ENCODE assay signal across 9 mouse cellular contexts in the genomic region with DNA sequence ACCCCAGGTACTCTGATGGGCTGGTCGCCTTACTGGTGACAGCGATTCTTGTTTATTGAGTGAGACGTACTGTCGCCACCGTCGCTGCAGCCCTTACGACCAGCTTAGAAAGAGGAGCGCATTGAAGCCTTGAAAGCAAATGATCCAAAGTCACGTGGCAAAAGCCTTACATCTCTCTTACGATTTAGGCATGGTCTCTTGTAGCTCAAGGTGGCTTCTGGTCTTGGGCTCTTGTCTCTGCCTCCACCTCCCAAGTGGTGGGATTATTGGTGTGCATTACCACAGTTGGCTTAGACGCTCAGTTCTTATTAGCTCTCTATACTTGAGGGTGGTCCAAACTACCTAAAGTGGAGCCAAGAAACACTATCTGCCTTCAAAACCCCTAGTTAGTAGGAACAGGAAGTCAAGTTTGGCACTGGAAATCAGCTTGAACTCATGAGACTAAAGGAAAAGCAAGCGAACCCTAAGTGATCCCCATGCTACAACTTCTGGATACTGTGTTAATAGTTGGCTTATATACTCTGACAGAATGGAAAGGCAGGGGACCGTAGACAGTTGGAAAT. TPM values are rescaled to one million over a fixed set of nuclear protein-coding genes. Genes with fewer than 3 reads are reported as not detected.
DNase-seq lines count a peak whose midpoint lies in the region; ATAC-seq and TF ChIP-seq lines count a peak whose summit lies in the region.
"Had no signal": no experiment of that assay in that cellular context is flagged by ENCODE, and none has a peak within 500 bp of the region (broad histone marks: within the 10 kb centered on the region; RNA-seq: fewer than 3 reads in every experiment).

No protein-coding gene starts in this region.

- H3K4me2 ChIP-seq in heart, embryonic 11.5 days, result peak overlapping the region; percentile 98
- peak overlapping the region; percentile 86 for H3K4me2 ChIP-seq in CH12.LX (ENCODE audit: insufficient read depth, low read depth, poor library complexity, severe bottlenecking)
- H3K4me2 ChIP-seq in forebrain, embryonic 12.5 days, result peak overlapping the region; percentile 93
- peak overlapping the region; percentile 97 for H3K4me2 ChIP-seq in liver, embryonic 14.5 days (ENCODE audit: low read depth)

- no peak for TF ChIP-seq POLR2A in CH12.LX (IDR thresholded peaks at IDR 0.05; ENCODE audit: low read depth, low read length)

- no peak for DNase-seq in heart, adult 9 months (ENCODE audit: low spot score in 2 of 2)
- DNase-seq in CH12.LX (ENCODE audit: extremely low read depth), result no peak
- DNase-seq in liver, embryonic 14.5 days (ENCODE audit: low read depth in 3 of 3, low spot score in 3 of 3), result no peak
- DNase-seq in ovary, postnatal 36 days (ENCODE audit: low spot score), result no peak
- DNase-seq in cerebellum, adult 8-10 months, result no peak
- DNase-seq in layer of hippocampus, postnatal 10 days (ENCODE audit: low spot score in 2 of 2), result no peak

- peaks cover 18% of the 10 kb centered on the region for H3K36me3 ChIP-seq in heart, embryonic 11.5 days (ENCODE audit: control insufficient read depth, insufficient read depth, low read length)
- peaks cover 21 to 36% of the 10 kb centered on the region in 2 experiments for H3K36me3 ChIP-seq in CH12.LX (replicated peaks in 1 of 2; ENCODE audit: control insufficient read depth in 1 of 2, insufficient read depth in 1 of 2, low read length in 1 of 2)
- H3K36me3 ChIP-seq in forebrain, embryonic 12.5 days (replicated peaks), result peaks cover 60% of the 10 kb centered on the region
- peaks cover 23% of the 10 kb centered on the region for H3K36me3 ChIP-seq in liver, embryonic 14.5 days (replicated peaks; ENCODE audit: control insufficient read depth, insufficient read depth, low read depth)

- no peak for TF ChIP-seq RAD21 in CH12.LX (IDR thresholded peaks at IDR 0.05; ENCODE audit: low read depth, low read length)

- TF ChIP-seq CTCF in CH12.LX (conservative IDR thresholded peaks at IDR 0.05 in 1 of 2, IDR thresholded peaks at IDR 0.05 in 1 of 2; ENCODE audit: low read depth in 2 of 2, low read length in 2 of 2), result no peak
- TF ChIP-seq CTCF in liver, embryonic 14.5 days (IDR thresholded peaks at IDR 0.05; ENCODE audit: low read depth), result no peak

- ATAC-seq in heart, embryonic 11.5 days (replicated peaks; ENCODE audit: insufficient number of reproducible peaks, low FRiP score, low TSS enrichment), result no peak
- no peak for ATAC-seq in forebrain, embryonic 12.5 days (ENCODE audit: low FRiP score)
- ATAC-seq in liver, embryonic 14.5 days (ENCODE audit: insufficient read depth), result no peak

- H3K27me3 ChIP-seq in heart, embryonic 11.5 days (ENCODE audit: control insufficient read depth, insufficient read depth, low read length), result no peaks in the 10 kb centered on the region
- peaks cover 36% of the 10 kb centered on the region for H3K27me3 ChIP-seq in CH12.LX (replicated peaks)
- H3K27me3 ChIP-seq in forebrain, embryonic 12.5 days, result no peaks in the 10 kb centered on the region
- no peaks in the 10 kb centered on the region for H3K27me3 ChIP-seq in liver, embryonic 14.5 days (ENCODE audit: control insufficient read depth, insufficient read depth, low read length)
- H3K27me3 ChIP-seq: Patski had no signal

- H3K79me2 ChIP-seq in CH12.LX (replicated peaks; ENCODE audit: control insufficient read depth, extremely low read depth, insufficient read depth, poor library complexity, severe bottlenecking), result peaks cover 19% of the 10 kb centered on the region

- H3K4me3 ChIP-seq in heart, embryonic 11.5 days (ENCODE audit: low read depth, low read length), result peak overlapping the region; percentile 98
- peak overlapping the region; percentile 90 to 99 (median 95) for H3K4me3 ChIP-seq in CH12.LX (replicated peaks in 1 of 3; ENCODE audit: low read depth in 2 of 3, low read length in 2 of 3, poor library complexity in 1 of 3)
- H3K4me3 ChIP-seq in forebrain, embryonic 12.5 days (replicated peaks), result peak overlapping the region; percentile 94
- peak overlapping the region; percentile 93 to 99 for H3K4me3 ChIP-seq in liver, embryonic 14.5 days (ENCODE audit: insufficient read depth in 1 of 2, low read depth in 2 of 2, low read length in 2 of 2)

- H3K27ac ChIP-seq in heart, embryonic 11.5 days (ENCODE audit: low read depth, low read length), result peak overlapping the region; percentile 73; the same call in 1 of the 2 replicates
- H3K27ac ChIP-seq in CH12.LX (ENCODE audit: insufficient read depth, low read depth), result no peak overlapping the region
- no peak overlapping the region for H3K27ac ChIP-seq in forebrain, embryonic 12.5 days
- H3K27ac ChIP-seq in liver, embryonic 14.5 days, result no peak overlapping the region

- dilution Hi-C loops in CH12.LX (cut with MboI; ENCODE audit: extremely low pct_ligation_motif_present, extremely low pct_unique_long_range_greater_than_20kb, low sequenced_read_pairs), result no loop called here

- no peaks in the 10 kb centered on the region for H3K9me3 ChIP-seq in heart, embryonic 11.5 days (replicated peaks; ENCODE audit: control insufficient read depth, low read length)
- H3K9me3 ChIP-seq in CH12.LX (replicated peaks; ENCODE audit: low read length), result no peaks in the 10 kb centered on the region
- no peaks in the 10 kb centered on the region for H3K9me3 ChIP-seq in forebrain, embryonic 12.5 days
- H3K9me3 ChIP-seq in liver, embryonic 14.5 days (ENCODE audit: control insufficient read depth, low read length), result no peaks in the 10 kb centered on the region

- H3K9ac ChIP-seq in heart, embryonic 11.5 days (ENCODE audit: low read depth, low read length), result peak overlapping the region; percentile 98
- peak overlapping the region; percentile 77 for H3K9ac ChIP-seq in CH12.LX (ENCODE audit: insufficient read depth, low read depth)
- H3K9ac ChIP-seq in forebrain, embryonic 12.5 days, result peak overlapping the region; percentile 87
- peak overlapping the region; percentile 84 for H3K9ac ChIP-seq in liver, embryonic 14.5 days (replicated peaks)

- no peak for TF ChIP-seq EP300 in CH12.LX (IDR thresholded peaks at IDR 0.05; ENCODE audit: low read length)
- no peak for TF ChIP-seq EP300 in liver, embryonic 14.5 days (IDR thresholded peaks at IDR 0.05; ENCODE audit: low read depth)

- WGBS in heart, embryonic 11.5 days (ENCODE audit: insufficient replicate concordance), result 9% methylated on average over 13 of the region's 13 CpGs
- 11% methylated on average over 13 of the region's 13 CpGs for WGBS in forebrain, embryonic 12.5 days
- WGBS in liver, embryonic 14.5 days (ENCODE audit: insufficient replicate concordance), result 6% methylated on average over 13 of the region's 13 CpGs

- H3K4me1 ChIP-seq in heart, embryonic 11.5 days (ENCODE audit: control insufficient read depth, insufficient read depth, low read length), result peaks cover 9% of the 10 kb centered on the region
- peaks cover 0 to 23% of the 10 kb centered on the region in 2 experiments; a peak in 2 of 4 replicates for H3K4me1 ChIP-seq in CH12.LX (ENCODE audit: control insufficient read depth in 1 of 2, insufficient read depth in 2 of 2)
- H3K4me1 ChIP-seq in forebrain, embryonic 12.5 days, result peaks cover 15% of the 10 kb centered on the region
- peaks cover 8 to 13% of the 10 kb centered on the region in 2 experiments for H3K4me1 ChIP-seq in liver, embryonic 14.5 days (replicated peaks; ENCODE audit: control insufficient read depth in 2 of 2, insufficient read depth in 2 of 2, low read length in 1 of 2)

- in situ Hi-C loops in CH12.LX (cut with MboI; ENCODE audit: low pct_ligation_motif_present, low pct_unique_long_range_greater_than_20kb, low sequenced_read_pairs), result no loop called here

TF ChIP-seq in CH12.LX, 34 proteins besides CTCF, POLR2A, EP300 and RAD21:
- TF ChIP-seq E2F4 (IDR thresholded peaks at IDR 0.05; ENCODE audit: insufficient replicate concordance, low read depth, low read length), result no peak
- no peak for TF ChIP-seq ELF1 (IDR thresholded peaks at IDR 0.05; ENCODE audit: low read depth, low read length)
- no peak for TF ChIP-seq PAX5 (IDR thresholded peaks at IDR 0.05; ENCODE audit: low read length)
- no peak for TF ChIP-seq SMC3 (IDR thresholded peaks at IDR 0.05; ENCODE audit: low read depth, low read length)
- TF ChIP-seq USF2 (conservative IDR thresholded peaks at IDR 0.05; ENCODE audit: low read depth, low read length), result no peak
- TF ChIP-seq MAZ (IDR thresholded peaks at IDR 0.05; ENCODE audit: low read depth, low read length), result no peak

RNA-seq across cellular contexts. Expression of gene Nup214, which starts 0.7 kb away (rescaled TPM):
- polyA plus RNA-seq in heart, embryonic 11.5 days (2014; fragmentation: Nextera tagmentation; extraction: Ambion mirVana), result 53.5 and 54.0 TPM in 2 replicates
- total RNA-seq in CH12.LX (2012; rRNA removed) (50.9 and 61.0 TPM in 2 replicates), CH12.LX (2014; rRNA removed) (13.9 and 17.9 TPM in 2 replicates)
- polyA plus RNA-seq in CH12.LX (2012; ENCODE audit: insufficient read length, low read depth), result 83.4 and 106 TPM in 2 replicates
- polyA plus RNA-seq in forebrain, embryonic 12.5 days (2016; fragmentation: Nextera tagmentation; extraction: Ambion mirVana), result 87.4 and 90.3 TPM in 2 replicates
- 12.4 and 13.5 TPM in 2 replicates for polyA plus RNA-seq in liver, embryonic 14.5 days (2012; rRNA removed)
- polyA plus RNA-seq in liver, embryonic 14.5 days (2014; fragmentation: Nextera tagmentation; extraction: Ambion mirVana), result 33.6 and 40.4 TPM in 2 replicates
- 10 to 100 TPM; 51.7 to 57.0 TPM for total RNA-seq in layer of hippocampus, postnatal 10 days (2021)

RNA-seq across cellular contexts. Expression of gene Aif1l, which starts 25.0 kb away (rescaled TPM):
- polyA plus RNA-seq in heart, embryonic 11.5 days (2014; fragmentation: Nextera tagmentation; extraction: Ambion mirVana), result 83.7 and 101 TPM in 2 replicates
- total RNA-seq in CH12.LX (2012; rRNA removed), result 0.81 and 2.1 TPM in 2 replicates
- total RNA-seq in CH12.LX (2014; rRNA removed), result 0.07 TPM in 1 of 2 replicates, not detected in the other
- 0.08 and 0.11 TPM in 2 replicates for polyA plus RNA-seq in CH12.LX (2012; ENCODE audit: insufficient read length, low read depth)
- polyA plus RNA-seq in forebrain, embryonic 12.5 days (2016; fragmentation: Nextera tagmentation; extraction: Ambion mirVana), result 73.5 and 86.5 TPM in 2 replicates
- 1.1 and 1.3 TPM in 2 replicates for polyA plus RNA-seq in liver, embryonic 14.5 days (2012; rRNA removed)
- polyA plus RNA-seq in liver, embryonic 14.5 days (2014; fragmentation: Nextera tagmentation; extraction: Ambion mirVana), result 1.5 and 2.2 TPM in 2 replicates
- 1 to 10 TPM; 8.6 to 8.8 TPM for total RNA-seq in layer of hippocampus, postnatal 10 days (2021)

Comparison
In these comparisons a context has a peak if more than half of its experiments do, and no peak if none do; other contexts are left out.
1. RNA of gene Aif1l, which starts 25.0 kb away (polyA plus RNA-seq): 83.7 to 101 TPM in heart, embryonic 11.5 days and 73.5 to 86.5 TPM in forebrain, embryonic 12.5 days; 1.1 to 2.2 TPM in liver, embryonic 14.5 days and 0.08 to 0.11 TPM in CH12.LX; every median in the first group is over 10 times any median in the second.
2. Peak in every context shown above with its lines, with median percentiles within 50 percentile points of each other: H3K4me2 ChIP-seq, H3K4me3 ChIP-seq and H3K9ac ChIP-seq.